Mouse (Mus musculus) hindbrain, embryonic 12.5 days (tissue): ENCODE data around the gene Inafm1. TPM values are rescaled to one million over a fixed set of nuclear protein-coding genes. Genes with fewer than 3 reads are reported as not detected.

Source experiments
- ATAC-seq: fragments of 200-750 bp; cut with Nextera tagmentation; 2 replicates; pipeline ENCODE4 v1.8.0; 2017; ENCODE audit warnings: moderate TSS enrichment; ENCODE audit not compliant: low FRiP score
- H3K27ac ChIP-seq: fragments of 300-500 bp; sonication (generic); 2 replicates; pipeline ENCODE4 v1.5.1; 2016; ENCODE audit warnings: mild to moderate bottlenecking
- H3K27me3 ChIP-seq: fragments of 300-500 bp; sonication (generic); 2 replicates; pipeline ENCODE4 v1.6.1; 2016; ENCODE audit warnings: mild to moderate bottlenecking
- H3K36me3 ChIP-seq: fragments of 300-500 bp; sonication (generic); 2 replicates; pipeline ENCODE4 v1.6.1; 2016; ENCODE audit warnings: mild to moderate bottlenecking
- H3K4me1 ChIP-seq: fragments of 300-500 bp; sonication (generic); 2 replicates; pipeline ENCODE4 v1.6.1; 2016
- H3K4me2 ChIP-seq: fragments of 300-500 bp; sonication (generic); replicated peaks from 2 replicates; pipeline ENCODE4 v1.6.1; 2016; ENCODE audit warnings: mild to moderate bottlenecking
- H3K4me3 ChIP-seq: fragments of 300-500 bp; sonication (generic); 2 replicates; pipeline ENCODE4 v1.5.1; 2016; ENCODE audit warnings: mild to moderate bottlenecking
- H3K9ac ChIP-seq: fragments of 300-500 bp; sonication (generic); 2 replicates; pipeline ENCODE4 v1.6.1; 2016; ENCODE audit warnings: mild to moderate bottlenecking, moderate library complexity
- H3K9me3 ChIP-seq: fragments of 300-500 bp; sonication (generic); replicated peaks from 2 replicates; pipeline ENCODE4 v1.6.1; 2016; ENCODE audit warnings: mild to moderate bottlenecking
- WGBS: fragments of 180-500 bp; shearing (Covaris S2); methylation state at CpG from one replicate; pipeline ENCODE4 v1.1.7; 2016; 5-methylcytosine and 5-hydroxymethylcytosine counted together
- polyA plus RNA-seq: library from polyadenylated mRNA; unstranded; fragments of >200 nt; fragmentation: Nextera tagmentation; extraction: Ambion mirVana; gene quantifications from 2 replicates; pipeline ENCODE4 v1.2.1, GENCODE M21; 2016

The Inafm1 gene
- 23.3 and 25.4 TPM in 2 replicates for polyA plus RNA-seq

- peak; percentile 86 for ATAC-seq
- peak within 1 kb of the TSS; percentile 93 for H3K4me2 ChIP-seq
- 2% methylated on average over 45 of the region's 49 CpGs for WGBS
These were observed at the start of gene Inafm1 for GRCm38 (mm10) chr7:16273081-16273765. Inafm1 (minus strand) TSS chr7:16273617.

DNA sequence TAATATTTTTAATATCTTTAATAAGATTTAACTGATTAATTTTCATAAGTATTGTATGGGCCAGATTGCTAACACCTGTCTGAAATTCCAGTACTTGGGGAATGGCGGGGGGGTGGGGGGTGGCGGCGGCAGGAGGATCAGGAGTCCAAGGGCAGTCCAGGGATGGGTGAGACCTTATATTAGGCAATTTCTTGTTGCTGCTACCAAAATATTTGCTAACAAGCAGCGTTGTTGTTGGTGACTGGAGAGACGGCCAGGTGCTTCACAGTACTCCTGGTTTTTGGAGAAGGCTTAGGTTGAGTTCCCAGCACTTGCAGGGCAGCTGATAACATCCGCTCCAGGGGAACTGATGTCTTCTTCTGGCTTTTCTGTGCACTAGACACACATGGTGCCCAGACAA, 47.1 kb upstream of the Inafm1 start:
- 90% methylated on average over 6 of the region's 6 CpGs for WGBS
- ATAC-seq = no peak

More at GRCm38 (mm10) chr7:16273081-16273765, at the start of gene Inafm1:
- Histone ChIP-seq H3K9ac (peak within 1 kb of the TSS; percentile 88), H3K4me3 (peak within 1 kb of the TSS; percentile 82), H3K9me3 (no peaks in the 10 kb centered on the region), H3K36me3 (peaks cover 31% of the 10 kb centered on the region), H3K27me3 (peaks cover 12% of the 10 kb centered on the region), H3K4me1 (peaks cover 28% of the 10 kb centered on the region), H3K27ac (peak within 1 kb of the TSS; percentile 94)

DNA sequence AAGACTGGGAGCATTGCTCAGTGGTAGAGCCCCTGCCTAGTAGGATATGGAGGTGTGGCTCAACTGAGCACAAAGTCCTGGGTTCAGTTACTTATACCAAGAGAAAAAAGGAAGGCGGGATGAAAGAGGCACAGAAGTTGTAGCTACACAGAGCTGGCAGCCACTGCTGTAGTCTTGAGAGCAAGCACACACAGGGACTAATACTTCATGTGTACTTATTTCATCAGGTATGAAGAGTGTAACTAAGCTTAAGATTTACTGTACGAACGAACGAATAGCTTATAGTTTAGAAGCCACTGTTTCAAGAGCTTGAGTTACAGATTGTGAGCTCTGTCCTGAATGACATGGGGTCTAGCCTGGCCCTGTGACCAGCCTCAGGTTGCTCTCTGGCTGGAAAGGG, 45.8 kb upstream of the Inafm1 start:
- Histone ChIP-seq H3K4me1 (no peaks in the 10 kb centered on the region; the same call in 1 of the 2 replicates), H3K4me2 (no peak overlapping the region), H3K4me3 (no peak overlapping the region), H3K27me3 (no peaks in the 10 kb centered on the region; the same call in 1 of the 2 replicates), H3K36me3 (peaks cover 8% of the 10 kb centered on the region; the same call in 1 of the 2 replicates), H3K9me3 (no peaks in the 10 kb centered on the region), H3K9ac (no peak overlapping the region), H3K27ac (no peak overlapping the region)
- ATAC-seq = no peak
- 96% methylated on average over 4 of the region's 4 CpGs for WGBS

More for the DNA sequence above, 47.1 kb upstream of the Inafm1 start:
- no peaks in the 10 kb centered on the region for H3K27me3 ChIP-seq
- H3K4me1 ChIP-seq = no peaks in the 10 kb centered on the region
- no peaks in the 10 kb centered on the region for H3K9me3 ChIP-seq
- H3K4me2 ChIP-seq = no peak overlapping the region
- peaks cover 8% of the 10 kb centered on the region; the same call in 1 of the 2 replicates for H3K36me3 ChIP-seq
- H3K27ac ChIP-seq = no peak overlapping the region
- H3K4me3 ChIP-seq = no peak overlapping the region
- H3K9ac ChIP-seq = no peak overlapping the region

DNA sequence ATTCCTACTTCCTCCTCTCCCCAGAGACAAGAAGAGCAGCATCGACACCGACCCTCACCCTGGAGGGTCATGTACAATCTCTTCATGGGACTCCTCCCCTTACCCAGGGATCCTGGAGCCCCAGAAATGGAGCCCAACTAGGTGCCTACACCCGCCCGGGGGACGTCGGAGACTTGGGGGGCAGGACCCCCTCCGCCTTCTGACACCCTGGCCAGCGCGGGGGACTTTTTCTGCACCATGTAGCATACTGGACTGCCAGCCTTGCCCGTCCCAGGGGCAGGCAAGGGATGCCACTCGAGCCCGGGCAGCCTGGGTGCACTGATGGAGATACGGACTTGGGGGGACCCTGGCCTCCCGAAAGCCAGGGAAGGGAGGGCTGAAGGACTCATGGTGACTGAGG, 43.7 kb upstream of the Inafm1 start:
- Histone ChIP-seq H3K4me2 (no peak overlapping the region), H3K27ac (no peak overlapping the region), H3K36me3 (peaks cover 8% of the 10 kb centered on the region; the same call in 1 of the 2 replicates), H3K9ac (0 out of 2 replicates have a peak overlapping the region, but pooled peaks have one; percentile 0), H3K4me1 (peaks cover 16% of the 10 kb centered on the region), H3K9me3 (no peaks in the 10 kb centered on the region), H3K4me3 (no peak overlapping the region), H3K27me3 (no peaks in the 10 kb centered on the region; the same call in 1 of the 2 replicates)
- no peak for ATAC-seq
- 78% methylated on average over 14 of the region's 14 CpGs for WGBS

- H3K36me3 ChIP-seq = peaks cover 8% of the 10 kb centered on the region; the same call in 1 of the 2 replicates
- no peak for ATAC-seq
- 72% methylated on average over 4 of the region's 4 CpGs for WGBS
- no peaks in the 10 kb centered on the region for H3K9me3 ChIP-seq
- no peak overlapping the region for H3K9ac ChIP-seq
- no peak overlapping the region for H3K4me2 ChIP-seq
- H3K4me1 ChIP-seq = peaks cover 34% of the 10 kb centered on the region
- H3K27ac ChIP-seq = no peak overlapping the region
- no peak overlapping the region for H3K4me3 ChIP-seq
- peaks cover 11% of the 10 kb centered on the region for H3K27me3 ChIP-seq
These were observed 41.9 kb upstream of the Inafm1 start for GRCm38 (mm10) chr7:16315222-16315759.

DNA sequence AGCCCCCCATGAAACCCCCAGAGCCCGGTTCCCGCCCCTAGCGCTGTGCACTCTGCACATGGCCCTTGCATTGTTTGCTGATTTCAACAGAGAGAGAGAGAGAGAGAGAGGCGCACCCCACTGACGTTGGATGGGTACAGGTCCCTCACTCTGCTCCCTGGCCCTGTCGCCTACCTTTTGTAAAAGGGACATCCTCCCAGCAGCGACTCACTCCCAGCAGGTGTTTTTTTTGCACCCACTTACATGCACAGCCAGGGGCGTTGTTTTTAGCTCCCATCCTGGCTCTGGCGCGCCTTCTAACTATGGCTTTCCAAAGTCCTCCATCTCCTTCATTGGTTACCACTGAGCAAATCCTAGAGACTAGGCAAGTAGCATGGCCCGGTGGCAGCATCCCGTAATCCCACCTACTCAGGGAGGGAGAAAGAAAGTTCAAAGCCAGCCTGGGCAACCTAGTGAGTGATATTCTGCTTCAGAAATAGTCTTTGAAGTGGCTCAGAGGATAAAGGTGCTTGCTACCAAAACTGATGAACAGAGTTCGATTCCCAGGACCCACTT, 40.9 kb upstream of the Inafm1 start:
- Histone ChIP-seq H3K9ac (peak overlapping the region; percentile 91), H3K4me1 (peaks cover 44% of the 10 kb centered on the region), H3K9me3 (no peaks in the 10 kb centered on the region), H3K36me3 (peaks cover 8% of the 10 kb centered on the region; the same call in 1 of the 2 replicates), H3K27me3 (peaks cover 15% of the 10 kb centered on the region), H3K4me2 (peak overlapping the region; percentile 99), H3K27ac (peak overlapping the region; percentile 96), H3K4me3 (peak overlapping the region; percentile 71)
- WGBS = 7% methylated on average over 13 of the region's 13 CpGs
- no peak; the same call in 1 of the 2 replicates for ATAC-seq

GRCm38 (mm10) chr7:16313481-16314220, 40.2 kb upstream of the Inafm1 start:
- under 1% methylated on average over 50 of the region's 66 CpGs for WGBS
- Histone ChIP-seq H3K4me1 (peaks cover 50% of the 10 kb centered on the region), H3K9me3 (no peaks in the 10 kb centered on the region), H3K9ac (peak overlapping the region; percentile 91), H3K36me3 (peaks cover 8% of the 10 kb centered on the region; the same call in 1 of the 2 replicates), H3K27me3 (peaks cover 15% of the 10 kb centered on the region), H3K4me3 (peak overlapping the region; percentile 71), H3K4me2 (peak overlapping the region; percentile 99), H3K27ac (peak overlapping the region; percentile 96)
- ATAC-seq = peak; percentile 69

GRCm38 (mm10) chr7:16312672-16313311, 39.4 kb upstream of the Inafm1 start:
- peak overlapping the region; percentile 99 for H3K4me2 ChIP-seq
- peak overlapping the region; percentile 91 for H3K9ac ChIP-seq
- H3K9me3 ChIP-seq = no peaks in the 10 kb centered on the region
- WGBS = 1% methylated on average over 12 of the region's 12 CpGs
- H3K4me3 ChIP-seq = peak overlapping the region; percentile 71
- peak overlapping the region; percentile 96 for H3K27ac ChIP-seq
- ATAC-seq = peak; percentile 16; the same call in 1 of the 2 replicates
- peaks cover 8% of the 10 kb centered on the region; the same call in 1 of the 2 replicates for H3K36me3 ChIP-seq
- H3K4me1 ChIP-seq = peaks cover 51% of the 10 kb centered on the region
- H3K27me3 ChIP-seq = peaks cover 15% of the 10 kb centered on the region

- under 1% methylated on average over 48 of the region's 49 CpGs for WGBS
- Histone ChIP-seq H3K36me3 (peaks cover 1% of the 10 kb centered on the region; the same call in 1 of the 2 replicates), H3K4me1 (peaks cover 51% of the 10 kb centered on the region), H3K4me3 (peak overlapping the region; percentile 71), H3K27me3 (peaks cover 15% of the 10 kb centered on the region), H3K4me2 (peak overlapping the region; percentile 99), H3K9me3 (no peaks in the 10 kb centered on the region), H3K9ac (peak overlapping the region; percentile 91), H3K27ac (peak overlapping the region; percentile 96)
- ATAC-seq = no peak
These were observed 38.7 kb upstream of the Inafm1 start for GRCm38 (mm10) chr7:16312011-16312671.

- peak overlapping the region; percentile 71 for H3K4me3 ChIP-seq
- H3K4me1 ChIP-seq = peaks cover 51% of the 10 kb centered on the region
- peak overlapping the region; percentile 99 for H3K4me2 ChIP-seq
These were observed 38.1 kb upstream of the Inafm1 start for GRCm38 (mm10) chr7:16311453-16312004.

More at GRCm38 (mm10) chr7:16311453-16312004, 38.1 kb upstream of the Inafm1 start:
- H3K27ac ChIP-seq = peak overlapping the region; percentile 96
- H3K36me3 ChIP-seq = no peaks in the 10 kb centered on the region
- peaks cover 15% of the 10 kb centered on the region for H3K27me3 ChIP-seq
- H3K9me3 ChIP-seq = no peaks in the 10 kb centered on the region
- no peak for ATAC-seq
- H3K9ac ChIP-seq = peak overlapping the region; percentile 91
- WGBS = under 1% methylated on average over 14 of the region's 14 CpGs
